Mouse (Mus musculus) stomach, postnatal 0 days (tissue): ENCODE data around the gene Zpr1. TPM values are rescaled to one million over a fixed set of nuclear protein-coding genes. Genes with fewer than 3 reads are reported as not detected.

Experiments
- ATAC-seq: fragments of 200-750 bp; cut with Nextera tagmentation; 2 replicates; pipeline ENCODE4 v1.8.0; 2017; ENCODE audit not compliant: low FRiP score, low TSS enrichment
- DNase-seq: peaks from one replicate; pipeline ENCODE4 v3.0.0-alpha.2; 2016; ENCODE audit warnings: low spot score
- H3K27ac ChIP-seq: fragments of 300-500 bp; sonication (generic); replicated peaks from 2 replicates; pipeline ENCODE4 v1.5.1; 2014; ENCODE audit warnings: mild to moderate bottlenecking, control low read depth
- H3K27me3 ChIP-seq: fragments of 300-500 bp; sonication (generic); 2 replicates; pipeline ENCODE4 v1.6.1; 2014; ENCODE audit warnings: low read length; ENCODE audit not compliant: control insufficient read depth, insufficient read depth
- H3K36me3 ChIP-seq: fragments of 300-500 bp; sonication (generic); 2 replicates; pipeline ENCODE4 v1.6.1; 2014; ENCODE audit warnings: low read length, mixed read lengths; ENCODE audit not compliant: control insufficient read depth, insufficient read depth
- H3K4me1 ChIP-seq: fragments of 300-500 bp; sonication (generic); replicated peaks from 2 replicates; pipeline ENCODE4 v1.6.1; 2014; ENCODE audit warnings: antibody characterized with exemption; ENCODE audit not compliant: control insufficient read depth, insufficient read depth
- H3K4me2 ChIP-seq: fragments of 300-500 bp; sonication (generic); replicated peaks from 2 replicates; pipeline ENCODE4 v1.6.1; 2014; ENCODE audit warnings: low read depth, mild to moderate bottlenecking, control low read depth, moderate library complexity
- H3K4me3 ChIP-seq: fragments of 300-500 bp; sonication (generic); 2 replicates; pipeline ENCODE4 v1.5.1; 2014; ENCODE audit warnings: low read depth, low read length, control low read depth
- H3K9ac ChIP-seq: fragments of 300-500 bp; sonication (generic); 2 replicates; pipeline ENCODE4 v1.6.1; 2014; ENCODE audit warnings: mild to moderate bottlenecking, low read length, control low read depth, mixed read lengths
- H3K9me3 ChIP-seq: fragments of 300-500 bp; sonication (generic); 2 replicates; pipeline ENCODE4 v1.6.1; 2016; ENCODE audit warnings: low read length; ENCODE audit not compliant: control insufficient read depth
- CTCF ChIP-seq: IDR thresholded peaks from 2 replicates; pipeline ENCODE4 v1.5.1; 2016; ENCODE audit warnings: antibody characterized with exemption, low read depth, mild to moderate bottlenecking, moderate library complexity
- EP300 ChIP-seq: optimal IDR thresholded peaks from 2 replicates; pipeline ENCODE3; 2016; ENCODE audit warnings: antibody characterized with exemption
- WGBS: fragments of 180-500 bp; shearing (Covaris S2); extraction: QIAGEN DNeasy Blood & Tissue Kit; methylation state at CpG from one replicate; pipeline ENCODE4 v1.1.7; 2014; 5-methylcytosine and 5-hydroxymethylcytosine counted together
- polyA plus RNA-seq: library from polyadenylated mRNA; unstranded; fragments of >200 nt; fragmentation: Nextera tagmentation; extraction: Ambion mirVana; gene quantifications from 2 replicates; pipeline ENCODE4 v1.2.1, GENCODE M21; 2015

The Zpr1 gene
- polyA plus RNA-seq, 1 experiment from 2014 or later, result 32.6 TPM

- DNase-seq (no peak), ATAC-seq (no peak)
- no peak within 1 kb of the TSS for H3K4me3 ChIP-seq
- 48% methylated on average over 9 of the region's 9 CpGs for WGBS
- H3K9ac ChIP-seq, result no peak within 1 kb of the TSS
- H3K27me3 ChIP-seq, result no peaks in the 10 kb centered on the region
- TF ChIP-seq CTCF, result no peak
- no peak for TF ChIP-seq EP300
- H3K4me2 ChIP-seq, result no peak within 1 kb of the TSS
- no peak within 1 kb of the TSS for H3K27ac ChIP-seq
- 0 out of 2 replicates have a peak, but pooled peaks cover 2% of the 10 kb centered on the region for H3K4me1 ChIP-seq
- H3K36me3 ChIP-seq, result no peaks in the 10 kb centered on the region
- no peaks in the 10 kb centered on the region for H3K9me3 ChIP-seq
These were observed 44.4 kb upstream of the Zpr1 start, which contains the start of gene Apoa1 for GRCm38 (mm10) chr9:46228491-46228890. Gene Apoa1, plus strand, starts transcription at chr9:46228580.

- peak overlapping the region; percentile 38; the same call in 1 of the 2 replicates for H3K9ac ChIP-seq
- DNase-seq (peak; percentile 91), ATAC-seq (peak; percentile 87)
- H3K4me3 ChIP-seq, result peak overlapping the region; percentile 26; the same call in 1 of the 2 replicates
- H3K9me3 ChIP-seq, result no peaks in the 10 kb centered on the region
- H3K4me2 ChIP-seq, result peak overlapping the region; percentile 58
- no peaks in the 10 kb centered on the region for H3K27me3 ChIP-seq
- no peaks in the 10 kb centered on the region for H3K36me3 ChIP-seq
- 0 out of 2 replicates have a peak, but pooled peaks cover 2% of the 10 kb centered on the region for H3K4me1 ChIP-seq
- WGBS, result 15% methylated on average over 37 of the region's 37 CpGs
- H3K27ac ChIP-seq, result no peak overlapping the region
- no peak for TF ChIP-seq EP300
- TF ChIP-seq CTCF, result peak; percentile 92
These were observed 43.1 kb upstream of the Zpr1 start for GRCm38 (mm10) chr9:46229573-46230449.

GRCm38 (mm10) chr9:46230450-46230975 is 42.4 kb upstream of the Zpr1 start:
- peak overlapping the region; percentile 38; the same call in 1 of the 2 replicates for H3K9ac ChIP-seq
- no peak overlapping the region for H3K27ac ChIP-seq
- H3K36me3 ChIP-seq, result no peaks in the 10 kb centered on the region
- ATAC-seq, result no peak
- H3K9me3 ChIP-seq, result no peaks in the 10 kb centered on the region
- peak overlapping the region; percentile 26; the same call in 1 of the 2 replicates for H3K4me3 ChIP-seq
- peak overlapping the region; percentile 58 for H3K4me2 ChIP-seq
- no peaks in the 10 kb centered on the region for H3K27me3 ChIP-seq
- 0 out of 2 replicates have a peak, but pooled peaks cover 2% of the 10 kb centered on the region for H3K4me1 ChIP-seq
- TF ChIP-seq CTCF (no peak), EP300 (no peak)
- 17% methylated on average over 13 of the region's 13 CpGs for WGBS
- no peak for DNase-seq

GRCm38 (mm10) chr9:46235196-46235595 is 37.7 kb upstream of the Zpr1 start:
- no peak for ATAC-seq
- Histone ChIP-seq H3K4me3 (no peak overlapping the region), H3K27ac (no peak overlapping the region), H3K4me2 (no peak overlapping the region), H3K9ac (no peak overlapping the region), H3K27me3 (no peaks in the 10 kb centered on the region), H3K9me3 (no peaks in the 10 kb centered on the region), H3K36me3 (no peaks in the 10 kb centered on the region), H3K4me1 (no peaks in the 10 kb centered on the region)
- TF ChIP-seq EP300 (no peak), CTCF (no peak)
- no peak for DNase-seq
- 83% methylated on average over 6 of the region's 6 CpGs for WGBS

GRCm38 (mm10) chr9:46235596-46235648 is 37.4 kb upstream of the Zpr1 start, which contains the start of gene Apoc3:
Gene Apoc3, minus strand, starts transcription at chr9:46235636.
- Histone ChIP-seq H3K4me1 (no peaks in the 10 kb centered on the region), H3K4me3 (no peak within 1 kb of the TSS), H3K9me3 (no peaks in the 10 kb centered on the region), H3K27ac (no peak within 1 kb of the TSS), H3K9ac (no peak within 1 kb of the TSS), H3K27me3 (no peaks in the 10 kb centered on the region), H3K36me3 (no peaks in the 10 kb centered on the region), H3K4me2 (no peak within 1 kb of the TSS)
- DNase-seq (no peak), ATAC-seq (no peak)
- TF ChIP-seq EP300 (no peak), CTCF (no peak)

- H3K4me3 ChIP-seq, result no peak overlapping the region
- H3K4me2 ChIP-seq, result no peak overlapping the region
- H3K27me3 ChIP-seq, result no peaks in the 10 kb centered on the region
- H3K4me1 ChIP-seq, result no peaks in the 10 kb centered on the region; the same call in 1 of the 2 replicates
- H3K36me3 ChIP-seq, result no peaks in the 10 kb centered on the region
- no peaks in the 10 kb centered on the region for H3K9me3 ChIP-seq
- no peak for TF ChIP-seq EP300
- TF ChIP-seq CTCF, result no peak
- H3K9ac ChIP-seq, result no peak overlapping the region
- WGBS, result 52% methylated on average over 4 of the region's 4 CpGs
- DNase-seq (no peak), ATAC-seq (no peak)
- H3K27ac ChIP-seq, result no peak overlapping the region
These were observed 37.2 kb upstream of the Zpr1 start for GRCm38 (mm10) chr9:46235649-46236048.
